Mouse (Mus musculus): ENCODE data around the gene Apbb2. TPM values are rescaled to one million over a fixed set of nuclear protein-coding genes. Genes with fewer than 3 reads are reported as not detected.

Apbb2 gene
- polyA plus RNA-seq, 1 experiment from 2014 or later, result 39.5 TPM

DNA sequence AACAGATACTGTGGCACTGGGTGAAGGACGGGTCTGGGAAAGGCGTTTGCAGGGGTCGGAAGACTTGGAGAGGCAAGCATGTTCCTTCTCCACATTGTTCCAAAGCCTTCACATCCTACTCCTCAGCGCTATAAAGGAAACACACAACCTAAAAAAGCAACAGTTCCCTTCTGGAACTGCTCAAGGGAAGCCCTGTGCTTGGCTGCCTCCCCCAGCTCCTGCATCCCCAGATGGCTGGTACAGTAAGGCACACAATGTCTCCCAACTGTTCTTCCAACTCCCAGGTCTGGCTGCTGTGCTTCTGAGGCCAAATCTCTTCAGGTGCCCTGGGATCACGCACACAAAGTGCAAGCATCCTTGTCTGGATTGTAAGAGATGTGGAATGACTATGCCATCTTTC, 302.8 kb downstream of the Apbb2 start:
- WGBS, result 87% methylated on average over 5 of the region's 5 CpGs
- no peak overlapping the region for H3K4me2 ChIP-seq (replicated peaks; ENCODE audit: low read depth, low read length)
- H3K9ac ChIP-seq (replicated peaks; ENCODE audit: low read depth, low read length), result no peak overlapping the region
- no peaks in the 10 kb centered on the region for H3K4me1 ChIP-seq (ENCODE audit: control insufficient read depth, insufficient read depth, low read length)
- no peaks in the 10 kb centered on the region for H3K9me3 ChIP-seq (ENCODE audit: control insufficient read depth, low read depth, low read length)
- ATAC-seq (ENCODE audit: insufficient number of reproducible peaks, insufficient read depth, low FRiP score, low read depth), result no peak
- H3K27ac ChIP-seq (ENCODE audit: low read length), result no peak overlapping the region
- no peaks in the 10 kb centered on the region for H3K27me3 ChIP-seq (ENCODE audit: control insufficient read depth, insufficient read depth, low read length)
- no peak overlapping the region for H3K4me3 ChIP-seq (ENCODE audit: low read depth, low read length)
- no peaks in the 10 kb centered on the region for H3K36me3 ChIP-seq (ENCODE audit: control insufficient read depth, insufficient read depth, low read length)

- ATAC-seq (ENCODE audit: insufficient number of reproducible peaks, insufficient read depth, low FRiP score, low read depth), result no peak
- Histone ChIP-seq H3K4me3 (ENCODE audit: low read depth, low read length) (no peak overlapping the region), H3K27me3 (ENCODE audit: control insufficient read depth, insufficient read depth, low read length) (no peaks in the 10 kb centered on the region), H3K4me2 (replicated peaks; ENCODE audit: low read depth, low read length) (no peak overlapping the region), H3K9ac (replicated peaks; ENCODE audit: low read depth, low read length) (no peak overlapping the region), H3K36me3 (ENCODE audit: control insufficient read depth, insufficient read depth, low read length) (no peaks in the 10 kb centered on the region), H3K9me3 (ENCODE audit: control insufficient read depth, low read depth, low read length) (no peaks in the 10 kb centered on the region), H3K27ac (ENCODE audit: low read length) (no peak overlapping the region), H3K4me1 (ENCODE audit: control insufficient read depth, insufficient read depth, low read length) (no peaks in the 10 kb centered on the region)
- WGBS, result 93% methylated on average over 11 of the region's 11 CpGs
These were observed 307.8 kb downstream of the Apbb2 start for GRCm38 (mm10) chr5:66310806-66311205.

DNA sequence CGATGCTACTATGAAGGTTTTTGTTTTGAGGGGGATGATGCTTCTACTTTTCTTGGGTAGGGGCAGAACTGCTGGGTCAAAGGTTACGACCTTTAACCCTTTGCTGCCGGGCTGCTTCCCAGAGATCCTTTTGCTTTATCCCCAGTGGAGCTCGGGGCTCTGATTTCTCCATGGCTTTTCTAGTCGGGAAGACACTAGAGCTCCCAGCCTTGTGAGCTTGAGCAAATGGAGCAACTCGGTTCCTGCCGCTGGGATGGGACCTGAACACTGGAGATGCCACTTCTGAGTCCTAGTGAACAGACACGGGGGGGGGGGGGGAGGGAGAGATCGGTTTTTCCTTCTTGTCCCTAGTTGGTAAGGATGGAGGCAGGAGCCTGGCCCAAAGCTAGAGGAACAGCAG, 308.3 kb downstream of the Apbb2 start:
- WGBS, result 75% methylated on average over 9 of the region's 9 CpGs
- Histone ChIP-seq H3K27ac (ENCODE audit: low read length) (no peak overlapping the region), H3K4me3 (ENCODE audit: low read depth, low read length) (no peak overlapping the region), H3K36me3 (ENCODE audit: control insufficient read depth, insufficient read depth, low read length) (no peaks in the 10 kb centered on the region), H3K4me1 (ENCODE audit: control insufficient read depth, insufficient read depth, low read length) (no peaks in the 10 kb centered on the region), H3K9me3 (ENCODE audit: control insufficient read depth, low read depth, low read length) (no peaks in the 10 kb centered on the region), H3K9ac (replicated peaks; ENCODE audit: low read depth, low read length) (no peak overlapping the region), H3K4me2 (replicated peaks; ENCODE audit: low read depth, low read length) (no peak overlapping the region), H3K27me3 (ENCODE audit: control insufficient read depth, insufficient read depth, low read length) (no peaks in the 10 kb centered on the region)
- ATAC-seq (ENCODE audit: insufficient number of reproducible peaks, insufficient read depth, low FRiP score, low read depth), result no peak

GRCm38 (mm10) chr5:66305511-66305910, 313.1 kb downstream of the Apbb2 start:
- no peaks in the 10 kb centered on the region for H3K27me3 ChIP-seq (ENCODE audit: control insufficient read depth, insufficient read depth, low read length)
- no peak overlapping the region for H3K4me3 ChIP-seq (ENCODE audit: low read depth, low read length)
- WGBS, result 75% methylated on average over 8 of the region's 8 CpGs
- no peak overlapping the region for H3K9ac ChIP-seq (replicated peaks; ENCODE audit: low read depth, low read length)
- no peaks in the 10 kb centered on the region for H3K9me3 ChIP-seq (ENCODE audit: control insufficient read depth, low read depth, low read length)
- H3K4me2 ChIP-seq (replicated peaks; ENCODE audit: low read depth, low read length), result no peak overlapping the region
- ATAC-seq (ENCODE audit: insufficient number of reproducible peaks, insufficient read depth, low FRiP score, low read depth), result no peak
- H3K4me1 ChIP-seq (ENCODE audit: control insufficient read depth, insufficient read depth, low read length), result no peaks in the 10 kb centered on the region
- no peak overlapping the region for H3K27ac ChIP-seq (ENCODE audit: low read length)
- peaks cover 3% of the 10 kb centered on the region; the same call in 1 of the 2 replicates for H3K36me3 ChIP-seq (ENCODE audit: control insufficient read depth, insufficient read depth, low read length)

- no peak overlapping the region for H3K9ac ChIP-seq (replicated peaks; ENCODE audit: low read depth, low read length)
- ATAC-seq (ENCODE audit: insufficient number of reproducible peaks, insufficient read depth, low FRiP score, low read depth), result no peak
- H3K27ac ChIP-seq (ENCODE audit: low read length), result no peak overlapping the region
- H3K4me1 ChIP-seq (ENCODE audit: control insufficient read depth, insufficient read depth, low read length), result no peaks in the 10 kb centered on the region
- no peaks in the 10 kb centered on the region for H3K27me3 ChIP-seq (ENCODE audit: control insufficient read depth, insufficient read depth, low read length)
- H3K4me3 ChIP-seq (ENCODE audit: low read depth, low read length), result no peak overlapping the region
- peaks cover 3% of the 10 kb centered on the region; the same call in 1 of the 2 replicates for H3K36me3 ChIP-seq (ENCODE audit: control insufficient read depth, insufficient read depth, low read length)
- no peaks in the 10 kb centered on the region for H3K9me3 ChIP-seq (ENCODE audit: control insufficient read depth, low read depth, low read length)
- H3K4me2 ChIP-seq (replicated peaks; ENCODE audit: low read depth, low read length), result no peak overlapping the region
- WGBS, result 74% methylated on average over 11 of the region's 11 CpGs
These were observed 314.1 kb downstream of the Apbb2 start for GRCm38 (mm10) chr5:66304300-66305067.

DNA sequence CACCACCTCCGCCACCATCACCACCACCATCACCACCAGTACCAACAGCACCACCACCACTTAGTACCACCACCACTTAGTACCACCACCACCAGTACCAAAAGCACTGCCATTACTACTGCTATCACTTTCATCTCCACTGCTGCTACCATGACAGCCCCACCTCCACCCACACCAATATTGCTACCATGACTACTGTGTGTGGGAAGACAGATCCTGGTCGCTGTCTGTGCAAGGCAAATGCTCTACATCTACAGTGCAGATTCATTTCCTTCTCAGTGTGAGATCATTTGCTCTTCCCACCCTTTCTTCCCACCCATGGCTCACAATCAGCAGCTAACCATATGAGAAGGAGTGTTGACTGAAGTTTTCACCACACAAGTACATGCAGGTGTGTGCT, 315.7 kb downstream of the Apbb2 start:
- Histone ChIP-seq H3K9me3 (ENCODE audit: control insufficient read depth, low read depth, low read length) (no peaks in the 10 kb centered on the region), H3K27ac (ENCODE audit: low read length) (no peak overlapping the region), H3K4me1 (ENCODE audit: control insufficient read depth, insufficient read depth, low read length) (no peaks in the 10 kb centered on the region), H3K27me3 (ENCODE audit: control insufficient read depth, insufficient read depth, low read length) (no peaks in the 10 kb centered on the region), H3K36me3 (ENCODE audit: control insufficient read depth, insufficient read depth, low read length) (peaks cover 3% of the 10 kb centered on the region; the same call in 1 of the 2 replicates), H3K4me3 (ENCODE audit: low read depth, low read length) (no peak overlapping the region), H3K4me2 (replicated peaks; ENCODE audit: low read depth, low read length) (no peak overlapping the region), H3K9ac (replicated peaks; ENCODE audit: low read depth, low read length) (no peak overlapping the region)
- ATAC-seq (ENCODE audit: insufficient number of reproducible peaks, insufficient read depth, low FRiP score, low read depth), result no peak
- 98% methylated on average over 2 of the region's 2 CpGs for WGBS

GRCm38 (mm10) chr5:66302085-66302815, 316.3 kb downstream of the Apbb2 start:
- ATAC-seq (ENCODE audit: insufficient number of reproducible peaks, insufficient read depth, low FRiP score, low read depth), result no peak
- Histone ChIP-seq H3K27ac (ENCODE audit: low read length) (no peak overlapping the region), H3K4me1 (ENCODE audit: control insufficient read depth, insufficient read depth, low read length) (no peaks in the 10 kb centered on the region), H3K4me3 (ENCODE audit: low read depth, low read length) (no peak overlapping the region), H3K27me3 (ENCODE audit: control insufficient read depth, insufficient read depth, low read length) (no peaks in the 10 kb centered on the region), H3K9me3 (ENCODE audit: control insufficient read depth, low read depth, low read length) (no peaks in the 10 kb centered on the region), H3K9ac (replicated peaks; ENCODE audit: low read depth, low read length) (no peak overlapping the region), H3K4me2 (replicated peaks; ENCODE audit: low read depth, low read length) (no peak overlapping the region), H3K36me3 (ENCODE audit: control insufficient read depth, insufficient read depth, low read length) (peaks cover 3% of the 10 kb centered on the region; the same call in 1 of the 2 replicates)
- 83% methylated on average over 21 of the region's 21 CpGs for WGBS

DNA sequence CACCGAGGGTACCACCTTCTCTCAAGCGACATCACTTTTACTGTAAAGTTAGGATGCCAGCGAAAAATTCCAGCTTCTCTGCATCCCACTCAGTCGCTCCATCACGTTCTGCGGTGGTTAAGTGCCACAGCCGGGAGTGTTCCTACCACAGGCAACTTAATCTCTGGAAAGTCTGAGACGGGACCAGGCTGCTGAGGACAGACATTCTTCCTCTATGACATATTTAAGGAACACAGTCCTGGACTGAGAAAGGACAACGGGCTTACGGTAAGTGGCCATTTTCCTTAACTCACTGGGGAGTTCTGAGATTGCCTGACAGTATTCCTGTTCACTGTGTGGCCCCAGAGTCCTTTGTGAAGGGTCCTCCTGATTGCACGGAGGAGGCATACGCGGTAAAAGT, 318.0 kb downstream of the Apbb2 start:
- Histone ChIP-seq H3K4me2 (replicated peaks; ENCODE audit: low read depth, low read length) (no peak overlapping the region), H3K4me1 (ENCODE audit: control insufficient read depth, insufficient read depth, low read length) (no peaks in the 10 kb centered on the region), H3K9me3 (ENCODE audit: control insufficient read depth, low read depth, low read length) (no peaks in the 10 kb centered on the region), H3K4me3 (ENCODE audit: low read depth, low read length) (no peak overlapping the region), H3K27me3 (ENCODE audit: control insufficient read depth, insufficient read depth, low read length) (no peaks in the 10 kb centered on the region), H3K27ac (ENCODE audit: low read length) (no peak overlapping the region), H3K9ac (replicated peaks; ENCODE audit: low read depth, low read length) (no peak overlapping the region), H3K36me3 (ENCODE audit: control insufficient read depth, insufficient read depth, low read length) (peaks cover 3% of the 10 kb centered on the region; the same call in 1 of the 2 replicates)
- ATAC-seq (ENCODE audit: insufficient number of reproducible peaks, insufficient read depth, low FRiP score, low read depth), result no peak
- WGBS, result 84% methylated on average over 13 of the region's 13 CpGs

Measured in stomach, embryonic 14.5 days (tissue).